Mouse (Mus musculus): ENCODE measurements around the gene Il2rb. TPM values are rescaled to one million over a fixed set of nuclear protein-coding genes. Genes with fewer than 3 reads are reported as not detected.

Gene Il2rb
- polyA plus RNA-seq, 1 experiment from 2014 or later, result not detected

DNA sequence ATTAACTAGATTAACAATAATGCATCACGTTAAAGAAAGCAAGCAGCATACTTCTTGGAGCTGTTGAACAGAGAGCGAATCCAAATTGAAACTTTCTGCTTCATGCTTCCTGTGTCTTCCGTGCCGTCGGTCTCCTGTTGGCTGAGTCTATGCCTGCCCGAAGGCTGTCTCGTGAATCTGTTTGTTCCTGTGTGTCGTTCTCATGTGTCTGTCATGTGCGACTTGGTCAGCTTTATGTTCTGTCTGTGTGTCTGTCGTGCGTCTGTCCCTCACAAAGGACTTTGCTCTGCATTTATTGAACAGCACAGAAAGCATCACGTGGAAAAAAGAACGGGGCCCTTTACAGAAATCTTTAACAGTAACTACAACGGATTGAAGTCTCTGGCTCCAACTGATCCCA lies 17.9 kb upstream of the Il2rb start:
- Histone ChIP-seq H3K4me1 (replicated peaks) (peaks cover 36% of the 10 kb centered on the region), H3K4me3 (no peak overlapping the region), H3K36me3 (no peaks in the 10 kb centered on the region), H3K9me3 (no peaks in the 10 kb centered on the region), H3K27ac (no peak overlapping the region), H3K27me3 (ENCODE audit: insufficient read depth, poor library complexity, severe bottlenecking) (no peaks in the 10 kb centered on the region)
- WGBS, result 90% methylated on average over 14 of the region's 14 CpGs
- no peak for DNase-seq (ENCODE audit: low spot score)

DNA sequence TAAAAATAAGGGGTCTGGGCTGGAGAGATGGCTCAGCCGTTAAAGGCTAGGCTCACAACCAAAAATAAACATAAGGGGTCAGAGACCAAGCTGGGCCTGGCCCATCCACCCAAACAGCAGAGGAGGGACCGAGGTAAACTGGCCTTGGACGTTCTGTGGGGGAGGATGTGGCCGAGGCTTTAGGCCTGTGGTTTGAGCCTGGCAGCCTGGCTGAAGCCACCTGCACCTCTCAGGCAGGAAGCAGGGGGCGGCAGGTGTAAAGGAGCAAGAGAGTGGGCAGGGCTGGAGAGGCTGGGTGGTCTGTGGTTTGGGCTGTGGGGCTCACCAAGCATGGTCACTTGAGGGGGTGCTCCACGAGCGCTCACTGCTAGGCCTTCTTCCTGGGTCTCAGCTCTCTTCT lies 16.9 kb upstream of the Il2rb start:
- 79% methylated on average over 7 of the region's 7 CpGs for WGBS
- Histone ChIP-seq H3K27ac (peak overlapping the region; percentile 50; the same call in 1 of the 2 replicates), H3K9me3 (no peaks in the 10 kb centered on the region), H3K4me1 (replicated peaks) (peaks cover 36% of the 10 kb centered on the region), H3K4me3 (no peak overlapping the region), H3K27me3 (ENCODE audit: insufficient read depth, poor library complexity, severe bottlenecking) (no peaks in the 10 kb centered on the region), H3K36me3 (no peaks in the 10 kb centered on the region)
- no peak for DNase-seq (ENCODE audit: low spot score)

DNA sequence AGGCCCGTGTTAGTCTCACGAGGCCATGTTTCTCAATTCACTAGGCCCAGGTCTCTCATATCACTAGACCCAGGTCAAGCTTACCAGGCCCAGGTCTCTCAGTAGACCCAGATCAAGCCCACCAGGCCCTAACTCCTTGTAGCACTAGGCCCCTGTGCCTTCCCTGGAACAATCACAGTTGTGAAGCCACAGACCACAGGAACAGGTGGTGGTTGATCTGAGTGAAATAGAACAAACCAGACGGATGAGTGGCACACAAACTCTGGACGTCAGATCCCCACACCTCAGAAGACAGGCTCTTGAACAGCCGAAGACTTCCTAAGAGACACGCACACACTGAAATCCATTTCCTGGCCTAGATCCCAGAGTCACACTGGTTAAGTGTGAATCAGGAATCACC lies 15.7 kb upstream of the Il2rb start:
- Histone ChIP-seq H3K36me3 (no peaks in the 10 kb centered on the region), H3K4me1 (replicated peaks) (peaks cover 29% of the 10 kb centered on the region), H3K9me3 (no peaks in the 10 kb centered on the region), H3K27ac (peak overlapping the region; percentile 81), H3K4me3 (no peak overlapping the region), H3K27me3 (ENCODE audit: insufficient read depth, poor library complexity, severe bottlenecking) (no peaks in the 10 kb centered on the region)
- no peak for DNase-seq (ENCODE audit: low spot score)
- WGBS, result 88% methylated on average over 6 of the region's 6 CpGs

DNA sequence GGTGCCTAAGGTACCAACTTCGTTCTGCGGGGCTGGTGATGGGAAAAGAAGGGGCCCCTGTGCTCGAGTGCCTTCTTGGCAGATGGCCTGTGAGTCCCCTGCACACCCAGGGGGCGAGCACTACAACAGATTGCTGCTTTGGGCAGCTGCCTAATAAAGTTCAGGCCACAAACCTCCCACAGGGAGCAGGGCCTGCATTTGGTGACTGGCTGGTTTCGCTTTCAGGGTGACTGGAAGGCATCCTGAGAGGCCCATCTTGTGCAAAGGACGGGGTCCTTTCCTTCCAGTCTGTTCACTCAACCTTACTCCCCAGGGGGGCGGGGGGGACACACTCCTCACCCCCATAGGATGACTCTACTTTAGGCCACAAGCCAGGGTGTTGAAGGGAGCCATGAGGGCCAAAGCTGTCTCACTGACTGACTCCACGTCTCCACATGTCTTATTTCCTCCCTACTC lies 15.1 kb upstream of the Il2rb start:
- 0 out of 2 replicates have a peak overlapping the region, but pooled peaks have one; percentile 10 for H3K4me3 ChIP-seq
- H3K4me1 ChIP-seq (replicated peaks), result peaks cover 24% of the 10 kb centered on the region
- H3K9me3 ChIP-seq, result no peaks in the 10 kb centered on the region
- 63% methylated on average over 8 of the region's 8 CpGs for WGBS
- H3K27ac ChIP-seq, result peak overlapping the region; percentile 81
- H3K36me3 ChIP-seq, result no peaks in the 10 kb centered on the region
- no peak for DNase-seq (ENCODE audit: low spot score)
- H3K27me3 ChIP-seq (ENCODE audit: insufficient read depth, poor library complexity, severe bottlenecking), result no peaks in the 10 kb centered on the region

DNA sequence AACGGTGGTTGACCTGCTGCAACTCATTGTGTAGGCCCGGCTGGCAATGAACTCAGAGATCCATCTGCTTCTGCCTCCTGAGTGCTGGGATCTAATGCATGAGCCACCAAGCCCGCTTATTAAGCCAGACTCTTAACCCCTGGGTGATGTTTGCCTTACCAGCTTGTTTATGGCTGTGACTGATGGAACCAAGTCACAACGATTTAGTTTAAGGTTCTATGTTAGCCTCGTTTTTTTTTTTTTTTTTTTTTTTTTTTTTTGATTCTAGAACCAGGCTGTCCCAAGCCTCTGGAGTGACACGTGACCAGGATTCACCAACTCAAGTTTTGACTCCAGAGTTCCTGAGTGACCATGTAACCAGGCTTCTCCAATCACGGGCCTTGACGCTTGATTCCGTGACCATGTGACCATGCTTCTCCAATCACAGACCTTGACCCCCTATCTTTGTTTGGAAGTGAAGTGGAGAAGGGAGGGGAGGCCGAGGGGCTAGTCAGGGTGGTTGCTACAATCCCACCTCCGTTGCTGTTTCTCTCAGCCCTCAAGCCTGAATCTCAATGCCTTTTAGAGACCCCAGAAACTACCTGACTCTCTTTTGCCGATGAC lies 14.3 kb upstream of the Il2rb start:
- H3K4me1 ChIP-seq (replicated peaks), result peaks cover 16% of the 10 kb centered on the region
- 0 out of 2 replicates have a peak overlapping the region, but pooled peaks have one; percentile 10 for H3K4me3 ChIP-seq
- no peaks in the 10 kb centered on the region for H3K27me3 ChIP-seq (ENCODE audit: insufficient read depth, poor library complexity, severe bottlenecking)
- peak; percentile 62 for DNase-seq (ENCODE audit: low spot score)
- H3K9me3 ChIP-seq, result peaks cover 7% of the 10 kb centered on the region; the same call in 1 of the 2 replicates
- 47% methylated on average over 12 of the region's 12 CpGs for WGBS
- peak overlapping the region; percentile 81 for H3K27ac ChIP-seq
- H3K36me3 ChIP-seq, result no peaks in the 10 kb centered on the region

- no peak overlapping the region for H3K4me3 ChIP-seq
- no peak overlapping the region for H3K27ac ChIP-seq
- H3K4me1 ChIP-seq (replicated peaks), result peaks cover 13% of the 10 kb centered on the region
- H3K27me3 ChIP-seq (ENCODE audit: insufficient read depth, poor library complexity, severe bottlenecking), result no peaks in the 10 kb centered on the region
- no peaks in the 10 kb centered on the region for H3K36me3 ChIP-seq
- peaks cover 8% of the 10 kb centered on the region; the same call in 1 of the 2 replicates for H3K9me3 ChIP-seq
- no peak for DNase-seq (ENCODE audit: low spot score)
- WGBS, result 85% methylated on average over 7 of the region's 7 CpGs
Observed at GRCm38 (mm10) chr15:78508443-78508842, 13.4 kb upstream of the Il2rb start.

DNA sequence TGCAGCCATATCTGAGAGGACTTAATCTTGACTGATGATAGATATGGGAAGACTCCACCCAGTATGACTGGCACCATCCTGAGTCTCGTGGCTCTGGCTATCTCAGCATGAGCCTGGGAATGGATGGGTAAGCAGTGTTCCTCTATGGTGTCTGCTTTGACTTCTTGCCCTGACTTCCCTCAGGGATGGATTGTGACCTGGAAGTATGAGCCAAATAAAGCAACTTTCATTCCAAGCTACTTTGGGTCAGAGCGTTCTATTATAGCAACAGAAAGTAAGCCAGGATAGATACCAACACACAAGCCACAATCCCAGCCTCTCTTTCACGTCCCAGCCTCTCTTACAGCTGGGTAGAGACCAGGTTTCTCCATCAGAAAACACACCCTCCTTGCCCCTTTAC lies 10.5 kb upstream of the Il2rb start:
- H3K4me1 ChIP-seq (replicated peaks), result peaks cover 11% of the 10 kb centered on the region
- DNase-seq (ENCODE audit: low spot score), result no peak
- WGBS, result 82% methylated on average over 3 of the region's 3 CpGs
- no peaks in the 10 kb centered on the region for H3K36me3 ChIP-seq
- H3K9me3 ChIP-seq, result peaks cover 8% of the 10 kb centered on the region; the same call in 1 of the 2 replicates
- H3K4me3 ChIP-seq, result no peak overlapping the region
- H3K27ac ChIP-seq, result no peak overlapping the region
- no peaks in the 10 kb centered on the region for H3K27me3 ChIP-seq (ENCODE audit: insufficient read depth, poor library complexity, severe bottlenecking)

- no peak for DNase-seq (ENCODE audit: low spot score)
- H3K9me3 ChIP-seq, result peaks cover 8% of the 10 kb centered on the region; the same call in 1 of the 2 replicates
- H3K4me3 ChIP-seq, result no peak overlapping the region
- H3K36me3 ChIP-seq, result no peaks in the 10 kb centered on the region
- H3K4me1 ChIP-seq (replicated peaks), result peaks cover 4% of the 10 kb centered on the region
- 91% methylated on average over 5 of the region's 5 CpGs for WGBS
- no peak overlapping the region for H3K27ac ChIP-seq
- no peaks in the 10 kb centered on the region for H3K27me3 ChIP-seq (ENCODE audit: insufficient read depth, poor library complexity, severe bottlenecking)
Observed at GRCm38 (mm10) chr15:78504816-78505215, 9.7 kb upstream of the Il2rb start.

GRCm38 (mm10) chr15:78504013-78504412 lies 8.9 kb upstream of the Il2rb start:
- Histone ChIP-seq H3K4me3 (no peak overlapping the region), H3K27ac (no peak overlapping the region), H3K9me3 (peaks cover 8% of the 10 kb centered on the region; the same call in 1 of the 2 replicates), H3K36me3 (no peaks in the 10 kb centered on the region), H3K4me1 (replicated peaks) (no peaks in the 10 kb centered on the region), H3K27me3 (ENCODE audit: insufficient read depth, poor library complexity, severe bottlenecking) (no peaks in the 10 kb centered on the region)
- DNase-seq (ENCODE audit: low spot score), result no peak
- WGBS, result 78% methylated on average over 1 of the region's 1 CpGs

- H3K4me3 ChIP-seq, result no peak overlapping the region
- no peaks in the 10 kb centered on the region for H3K4me1 ChIP-seq (replicated peaks)
- H3K27ac ChIP-seq, result no peak overlapping the region
- H3K27me3 ChIP-seq (ENCODE audit: insufficient read depth, poor library complexity, severe bottlenecking), result no peaks in the 10 kb centered on the region
- WGBS, result 89% methylated on average over 18 of the region's 18 CpGs
- H3K36me3 ChIP-seq, result no peaks in the 10 kb centered on the region
- no peak for DNase-seq (ENCODE audit: low spot score)
- H3K9me3 ChIP-seq, result peaks cover 8% of the 10 kb centered on the region; the same call in 1 of the 2 replicates
Observed at GRCm38 (mm10) chr15:78502437-78503132, 7.5 kb upstream of the Il2rb start.

DNA sequence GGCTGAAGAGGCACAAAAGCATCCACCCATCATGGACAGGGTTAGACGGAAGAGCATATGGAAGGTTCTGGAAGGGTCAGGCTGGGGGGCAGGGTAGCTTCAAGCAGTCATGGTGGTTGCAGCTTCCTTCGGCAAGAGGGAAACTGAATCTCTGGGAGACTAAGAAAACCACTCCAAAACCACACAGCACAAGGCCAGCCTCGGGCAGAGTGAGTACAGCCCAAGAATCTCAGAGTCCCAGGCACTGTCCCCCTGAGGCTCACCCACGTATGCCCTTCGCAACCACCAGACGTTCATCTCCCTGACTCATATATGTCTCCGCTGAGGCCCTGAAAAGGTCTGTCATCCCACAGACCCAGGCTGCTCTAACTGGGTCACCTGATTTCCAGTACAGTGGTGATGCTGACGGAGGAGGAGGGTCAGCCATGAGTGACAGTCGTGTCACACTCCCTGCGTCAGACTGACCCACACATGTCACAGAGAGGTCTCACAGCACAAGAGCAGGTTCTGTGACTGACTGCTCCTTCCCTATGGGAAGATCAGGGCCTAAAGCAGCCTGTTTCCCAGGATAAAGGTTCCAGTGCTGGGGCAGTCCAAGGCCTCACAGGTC lies 1.6 kb downstream of the Il2rb start:
- WGBS, result 75% methylated on average over 10 of the region's 10 CpGs
- no peak overlapping the region for H3K27ac ChIP-seq

DNA sequence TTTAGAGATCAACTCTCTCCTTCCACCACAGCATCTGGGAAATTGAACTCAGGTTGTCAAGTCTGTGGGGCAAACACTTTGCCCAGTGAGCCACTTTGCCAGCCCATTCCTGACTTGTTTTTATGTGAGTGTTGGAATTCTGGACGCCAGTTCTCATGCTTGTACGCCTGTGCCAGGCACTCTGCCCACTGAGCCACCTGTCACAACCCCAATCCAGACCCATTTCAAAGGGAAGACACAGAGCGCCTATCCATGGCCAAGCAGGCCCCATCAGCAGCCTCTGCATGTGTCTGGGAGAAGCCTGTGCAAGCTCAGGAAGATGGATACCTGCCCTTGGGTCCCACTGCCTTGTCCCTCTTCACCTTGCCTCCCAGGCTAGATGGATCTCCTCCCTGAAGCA lies 3.8 kb downstream of the Il2rb start:
- WGBS, result 85% methylated on average over 3 of the region's 3 CpGs
- no peaks in the 10 kb centered on the region for H3K9me3 ChIP-seq
- H3K4me3 ChIP-seq, result no peak overlapping the region
- peaks cover 6% of the 10 kb centered on the region for H3K27me3 ChIP-seq (ENCODE audit: insufficient read depth, poor library complexity, severe bottlenecking)
- H3K36me3 ChIP-seq, result no peaks in the 10 kb centered on the region
- H3K4me1 ChIP-seq (replicated peaks), result peaks cover 21% of the 10 kb centered on the region
- DNase-seq (ENCODE audit: low spot score), result no peak
- H3K27ac ChIP-seq, result no peak overlapping the region

More for the DNA sequence above, 1.6 kb downstream of the Il2rb start:
- Histone ChIP-seq H3K9me3 (no peaks in the 10 kb centered on the region), H3K4me1 (replicated peaks) (peaks cover 21% of the 10 kb centered on the region), H3K27me3 (ENCODE audit: insufficient read depth, poor library complexity, severe bottlenecking) (no peaks in the 10 kb centered on the region), H3K36me3 (no peaks in the 10 kb centered on the region), H3K4me3 (no peak overlapping the region)
- DNase-seq (ENCODE audit: low spot score), result no peak

DNA sequence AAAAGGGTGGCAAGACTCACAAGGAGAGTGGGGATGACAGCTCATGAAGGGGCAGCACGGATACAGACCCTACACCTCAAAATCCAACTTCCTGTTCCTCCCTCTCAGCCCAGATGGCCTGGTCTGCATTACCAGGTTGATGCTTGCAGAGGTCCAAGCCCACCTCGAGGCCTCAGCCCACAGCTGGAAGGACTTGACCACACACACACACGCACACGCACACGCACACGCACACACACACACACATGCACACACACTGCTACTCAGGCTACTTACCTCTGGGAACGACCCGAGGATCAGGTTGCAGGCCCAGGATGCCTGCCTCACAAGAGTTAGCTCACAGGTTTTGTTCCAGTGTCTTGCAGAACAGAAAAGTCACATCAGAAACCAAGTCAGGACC lies 5.2 kb downstream of the Il2rb start:
- H3K9me3 ChIP-seq, result no peaks in the 10 kb centered on the region
- peaks cover 6% of the 10 kb centered on the region for H3K27me3 ChIP-seq (ENCODE audit: insufficient read depth, poor library complexity, severe bottlenecking)
- H3K4me3 ChIP-seq, result no peak overlapping the region
- H3K27ac ChIP-seq, result no peak overlapping the region
- H3K36me3 ChIP-seq, result no peaks in the 10 kb centered on the region
- H3K4me1 ChIP-seq (replicated peaks), result peaks cover 19% of the 10 kb centered on the region
- DNase-seq (ENCODE audit: low spot score), result no peak
- WGBS, result 87% methylated on average over 8 of the region's 8 CpGs

Data from hindbrain, embryonic 10.5 days (tissue).